Mouse (Mus musculus) cerebellum, adult 2 months (tissue): Measurements from ENCODE around the gene Uba5.

Source experiments
- CTCF ChIP-seq: fragments of 200-500 bp; IDR thresholded peaks from 2 replicates; pipeline ENCODE4 v1.5.1; 2011; ENCODE audit warnings: low read depth, mild to moderate bottlenecking, control low read depth, low read length, moderate library complexity, borderline replicate concordance; ENCODE audit not compliant: insufficient read depth
- POLR2A ChIP-seq: fragments of 200-500 bp; IDR thresholded peaks from 2 replicates; pipeline ENCODE4 v1.6.1; 2011; ENCODE audit warnings: low read length, control low read depth, borderline replicate concordance; ENCODE audit not compliant: insufficient read depth

DNA sequence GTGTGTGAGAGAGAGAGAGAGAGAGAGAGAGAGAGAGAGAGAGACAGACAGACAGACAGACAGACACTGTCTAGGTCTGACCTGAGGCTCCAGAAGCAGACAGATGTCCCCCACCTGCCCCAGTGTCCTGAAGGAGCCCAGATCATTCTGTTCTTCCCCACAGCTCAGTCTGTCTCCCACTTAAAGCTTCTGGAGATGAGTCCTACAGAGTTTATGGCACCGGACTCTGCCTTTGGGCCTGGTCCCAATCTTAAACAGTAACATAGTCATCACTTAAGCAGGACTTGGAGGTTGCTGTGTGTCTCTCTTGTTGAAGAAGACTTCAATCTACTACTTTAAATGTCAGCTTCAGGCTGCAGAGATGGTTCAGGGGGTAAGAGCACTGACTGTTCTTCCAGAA lies 15.8 kb upstream of the Uba5 start:
- TF ChIP-seq POLR2A (no peak), CTCF (no peak)
